Mouse (Mus musculus) adrenal gland, postnatal 25 days (tissue): Measurements from ENCODE around the gene Zfp384. TPM values are rescaled to one million over a fixed set of nuclear protein-coding genes. Genes with fewer than 3 reads are reported as not detected.
"Not testable (repeated sequence)": the region's sequence is repeated elsewhere in the genome, so short reads cannot be mapped to it uniquely, and the experiment has no call there.

ENCODE experiments used
- DNase-seq: peaks from one replicate; pipeline ENCODE4 v3.0.0; 2021; ENCODE audit warnings: mixed read lengths
- total RNA-seq: library from RNA; stranded (reverse); gene quantifications from 2 replicates; pipeline ENCODE4 v1.2.3, GENCODE M21; 2021

The Zfp384 gene
- total RNA-seq, 1 experiment from 2014 or later, result 61.3 TPM

- no peak for DNase-seq
These were observed 8.7 kb downstream of the Zfp384 start for GRCm38 (mm10) chr6:125017682-125018081.

GRCm38 (mm10) chr6:125030532-125030931 lies 21.6 kb downstream of the Zfp384 start:
- DNase-seq, result peak; percentile 51

- DNase-seq, result no peak
These were observed 22.7 kb downstream of the Zfp384 start for GRCm38 (mm10) chr6:125031604-125032003.

- no peak for DNase-seq
These were observed 29.7 kb downstream of the Zfp384 start for GRCm38 (mm10) chr6:125038666-125039065.

GRCm38 (mm10) chr6:125039131-125039530 lies 30.2 kb downstream of the Zfp384 start:
- DNase-seq, result no peak

GRCm38 (mm10) chr6:125039533-125040153 lies 30.7 kb downstream of the Zfp384 start, which contains the start of gene Ing4:
Gene Ing4 (plus strand): TSS chr6:125039760.
- peak; percentile 86 for DNase-seq

GRCm38 (mm10) chr6:125040221-125040620 lies 31.3 kb downstream of the Zfp384 start:
- DNase-seq, result no peak

GRCm38 (mm10) chr6:125041047-125041446 lies 32.1 kb downstream of the Zfp384 start:
- DNase-seq, result no peak

- no peak for DNase-seq
These were observed 33.1 kb downstream of the Zfp384 start for GRCm38 (mm10) chr6:125042081-125042480.

GRCm38 (mm10) chr6:125046691-125047090 lies 37.7 kb downstream of the Zfp384 start:
- peak; percentile 82 for DNase-seq

GRCm38 (mm10) chr6:125049678-125050077 lies 40.7 kb downstream of the Zfp384 start, which contains the start of gene Acrbp:
Gene Acrbp (plus strand): TSS chr6:125049689.
- no peak for DNase-seq

- DNase-seq, result no peak
These were observed 42.3 kb downstream of the Zfp384 start for GRCm38 (mm10) chr6:125051237-125051636.

GRCm38 (mm10) chr6:125061493-125061892 lies 52.5 kb downstream of the Zfp384 start:
- DNase-seq, result no peak

GRCm38 (mm10) chr6:125062511-125062910 lies 53.6 kb downstream of the Zfp384 start:
- no peak for DNase-seq

GRCm38 (mm10) chr6:125063906-125064305 lies 55.0 kb downstream of the Zfp384 start:
- DNase-seq, result no peak

- DNase-seq, result not testable (repeated sequence)
These were observed 56.3 kb downstream of the Zfp384 start for GRCm38 (mm10) chr6:125065223-125065622.

- DNase-seq, result no peak
These were observed 58.6 kb downstream of the Zfp384 start, which contains the start of gene Lpar5 for GRCm38 (mm10) chr6:125067571-125067995. Gene Lpar5 (plus strand): TSS chr6:125067920.

- DNase-seq, result no peak
These were observed 62.4 kb downstream of the Zfp384 start for GRCm38 (mm10) chr6:125071170-125071895.

GRCm38 (mm10) chr6:125071896-125072279 lies 62.9 kb downstream of the Zfp384 start:
- peak; percentile 68 for DNase-seq

GRCm38 (mm10) chr6:125073825-125074224 lies 64.9 kb downstream of the Zfp384 start:
- no peak for DNase-seq

GRCm38 (mm10) chr6:125081394-125081793 lies 72.4 kb downstream of the Zfp384 start:
- no peak for DNase-seq

GRCm38 (mm10) chr6:125081797-125082560 lies 73.0 kb downstream of the Zfp384 start:
- peak; percentile 90 for DNase-seq
